Mouse (Mus musculus): ENCODE measurements around the gene Sun1. TPM values are rescaled to one million over a fixed set of nuclear protein-coding genes. Genes with fewer than 3 reads are reported as not detected.

Sun1 gene
- polyA plus RNA-seq, 1 experiment from 2014 or later, result 35.1 TPM

DNA sequence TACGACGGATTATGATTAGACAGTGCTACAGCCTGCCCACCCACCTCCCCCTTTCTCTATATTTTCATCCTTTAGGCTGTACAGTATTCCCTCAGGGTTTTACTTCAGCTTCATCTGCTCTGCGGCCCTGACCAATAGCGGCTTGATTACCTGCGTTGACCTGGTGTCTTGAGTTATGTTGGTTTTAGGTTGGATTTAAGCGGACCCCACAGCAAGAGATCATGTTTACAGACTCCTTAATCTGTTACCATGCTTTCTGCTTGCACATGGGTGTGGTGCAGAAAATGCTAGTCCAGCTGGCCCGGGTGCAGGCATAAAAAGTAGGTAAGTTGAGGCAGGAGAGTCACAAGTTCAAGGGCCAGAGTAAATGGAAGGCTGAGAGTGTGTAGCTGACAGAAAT, 50.8 kb downstream of the Sun1 start:
- no peak for DNase-seq (ENCODE audit: low spot score)
- no peak overlapping the region for H3K4me2 ChIP-seq (replicated peaks; ENCODE audit: low read depth, low read length)
- H3K27ac ChIP-seq (ENCODE audit: low read length), result peak overlapping the region; percentile 47; the same call in 1 of the 2 replicates
- ATAC-seq, result no peak
- no peak overlapping the region for H3K4me3 ChIP-seq (ENCODE audit: low read depth, low read length)
- H3K4me1 ChIP-seq (ENCODE audit: insufficient read depth, low read depth, low read length), result peaks cover 28% of the 10 kb centered on the region
- peaks cover 22% of the 10 kb centered on the region; the same call in 1 of the 2 replicates for H3K36me3 ChIP-seq (ENCODE audit: insufficient read depth, low read length)
- no peaks in the 10 kb centered on the region for H3K9me3 ChIP-seq (ENCODE audit: low read length)
- H3K27me3 ChIP-seq (replicated peaks; ENCODE audit: insufficient read depth, low read length), result no peaks in the 10 kb centered on the region
- 82% methylated on average over 7 of the region's 7 CpGs for WGBS
- H3K9ac ChIP-seq (replicated peaks; ENCODE audit: low read depth), result peak overlapping the region; percentile 19
- TF ChIP-seq EP300 (IDR thresholded peaks at IDR 0.05), result no peak
- no peak for TF ChIP-seq CTCF (IDR thresholded peaks at IDR 0.05)

DNA sequence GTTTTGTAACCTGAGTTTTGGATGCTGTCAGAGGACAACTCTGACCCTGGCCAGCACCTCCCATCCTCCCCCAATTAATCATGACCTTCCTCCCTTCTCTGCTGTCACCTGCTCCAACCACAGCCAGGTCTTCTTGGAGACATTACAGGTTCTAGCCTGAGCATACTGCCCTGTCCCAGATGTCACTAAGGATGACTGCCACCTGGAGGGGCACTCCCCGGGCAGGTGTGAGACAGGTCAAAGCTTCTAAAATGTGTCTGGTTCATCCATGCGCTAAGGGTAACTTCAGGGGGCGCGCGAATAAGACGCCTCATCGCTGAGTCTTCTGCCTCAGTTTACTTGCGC, 51.3 kb downstream of the Sun1 start:
- Histone ChIP-seq H3K27me3 (replicated peaks; ENCODE audit: insufficient read depth, low read length) (no peaks in the 10 kb centered on the region), H3K36me3 (ENCODE audit: insufficient read depth, low read length) (peaks cover 17% of the 10 kb centered on the region; the same call in 1 of the 2 replicates), H3K9ac (replicated peaks; ENCODE audit: low read depth) (peak overlapping the region; percentile 19), H3K4me1 (ENCODE audit: insufficient read depth, low read depth, low read length) (peaks cover 28% of the 10 kb centered on the region), H3K4me2 (replicated peaks; ENCODE audit: low read depth, low read length) (peak overlapping the region; percentile 79), H3K27ac (ENCODE audit: low read length) (peak overlapping the region; percentile 47; the same call in 1 of the 2 replicates), H3K9me3 (ENCODE audit: low read length) (no peaks in the 10 kb centered on the region), H3K4me3 (ENCODE audit: low read depth, low read length) (peak overlapping the region; percentile 79)
- TF ChIP-seq CTCF (IDR thresholded peaks at IDR 0.05), result peak; percentile 46
- TF ChIP-seq EP300 (IDR thresholded peaks at IDR 0.05), result no peak
- ATAC-seq, result peak; percentile 1; the same call in 1 of the 2 replicates
- no peak for DNase-seq (ENCODE audit: low spot score)
- WGBS, result 0% methylated on average over 8 of the region's 8 CpGs

DNA sequence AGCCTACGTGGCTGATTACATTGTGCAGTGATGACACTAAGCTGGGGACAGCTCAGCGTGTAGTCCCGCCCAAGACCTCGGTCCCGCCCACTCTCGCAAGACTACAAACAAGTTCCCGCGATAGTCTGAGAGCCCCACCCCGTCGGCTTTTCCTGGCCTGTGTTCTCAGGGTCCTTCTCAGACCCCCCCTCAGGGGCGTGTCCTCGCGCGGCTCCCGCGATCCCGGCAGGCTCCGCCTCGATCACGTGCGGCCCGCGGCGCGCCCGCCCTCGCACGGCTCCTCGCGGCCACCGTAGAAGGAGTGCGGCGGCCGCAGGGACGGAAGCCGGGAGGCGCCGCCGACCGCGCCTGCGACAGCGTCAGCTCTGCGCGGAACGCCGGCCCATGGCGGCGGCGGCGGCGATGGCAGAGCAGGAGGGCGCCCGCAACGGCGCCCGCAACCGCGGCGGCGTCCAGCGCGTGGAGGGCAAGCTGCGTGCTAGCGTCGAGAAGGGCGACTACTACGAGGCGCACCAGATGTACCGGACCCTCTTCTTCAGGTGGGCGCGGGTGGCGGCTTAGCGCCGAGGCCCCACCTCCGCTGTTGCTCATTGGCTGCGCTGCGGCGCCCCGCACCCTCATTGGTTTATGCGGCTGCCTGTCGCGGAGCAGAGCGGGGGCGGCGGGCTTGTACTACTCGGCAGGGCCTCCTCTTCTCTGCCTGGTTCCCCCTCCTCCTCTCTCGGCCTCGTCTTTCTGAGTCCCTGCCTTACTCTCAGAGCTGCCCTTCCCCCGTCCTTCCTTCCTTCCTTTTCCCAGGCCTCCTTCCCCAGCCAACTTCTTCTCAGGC, 51.9 kb downstream of the Sun1 start, which contains the start of gene Get4:
Gene Get4, plus strand, starts transcription at position 244 of the 829 bp plus-strand sequence.
- Histone ChIP-seq H3K36me3 (ENCODE audit: insufficient read depth, low read length) (peaks cover 12% of the 10 kb centered on the region; the same call in 1 of the 2 replicates), H3K4me3 (ENCODE audit: low read depth, low read length) (peak within 1 kb of the TSS; percentile 79), H3K4me2 (replicated peaks; ENCODE audit: low read depth, low read length) (peak within 1 kb of the TSS; percentile 79), H3K9me3 (ENCODE audit: low read length) (no peaks in the 10 kb centered on the region), H3K9ac (replicated peaks; ENCODE audit: low read depth) (peak within 1 kb of the TSS; percentile 70), H3K4me1 (ENCODE audit: insufficient read depth, low read depth, low read length) (peaks cover 31% of the 10 kb centered on the region), H3K27me3 (replicated peaks; ENCODE audit: insufficient read depth, low read length) (no peaks in the 10 kb centered on the region), H3K27ac (ENCODE audit: low read length) (peak within 1 kb of the TSS; percentile 95)
- DNase-seq (ENCODE audit: low spot score) (peak; percentile 100), ATAC-seq (peak; percentile 93)
- under 1% methylated on average over 54 of the region's 90 CpGs for WGBS
- TF ChIP-seq CTCF (IDR thresholded peaks at IDR 0.05) (no peak), EP300 (IDR thresholded peaks at IDR 0.05) (peak; percentile 81)

DNA sequence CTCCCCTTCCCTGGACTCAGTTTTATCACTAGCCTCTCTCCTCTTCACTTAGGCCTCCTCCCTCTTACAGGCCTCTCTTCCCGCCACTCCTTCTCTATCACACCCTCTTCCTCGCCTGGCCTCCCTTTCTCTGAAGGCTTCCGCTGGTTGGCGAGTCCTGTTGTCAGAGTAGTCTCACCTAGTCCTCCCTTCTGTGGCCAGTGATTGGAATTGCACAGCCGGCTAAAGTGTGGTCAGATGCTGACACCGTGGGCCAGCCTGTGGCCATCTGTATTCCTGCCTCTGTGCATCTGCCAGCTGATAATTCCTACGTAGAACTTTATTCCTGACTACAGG, 52.4 kb downstream of the Sun1 start:
- no peak for TF ChIP-seq EP300 (IDR thresholded peaks at IDR 0.05)
- peak; percentile 10 for TF ChIP-seq CTCF (IDR thresholded peaks at IDR 0.05)
- Histone ChIP-seq H3K4me2 (replicated peaks; ENCODE audit: low read depth, low read length) (peak overlapping the region; percentile 79), H3K9ac (replicated peaks; ENCODE audit: low read depth) (peak overlapping the region; percentile 70), H3K4me1 (ENCODE audit: insufficient read depth, low read depth, low read length) (peaks cover 32% of the 10 kb centered on the region), H3K27ac (ENCODE audit: low read length) (peak overlapping the region; percentile 95), H3K9me3 (ENCODE audit: low read length) (no peaks in the 10 kb centered on the region), H3K27me3 (replicated peaks; ENCODE audit: insufficient read depth, low read length) (no peaks in the 10 kb centered on the region), H3K4me3 (ENCODE audit: low read depth, low read length) (peak overlapping the region; percentile 79), H3K36me3 (ENCODE audit: insufficient read depth, low read length) (peaks cover 6% of the 10 kb centered on the region; the same call in 1 of the 2 replicates)
- WGBS, result 0% methylated on average over 7 of the region's 7 CpGs
- no peak for DNase-seq (ENCODE audit: low spot score)
- peak; percentile 12 for ATAC-seq

DNA sequence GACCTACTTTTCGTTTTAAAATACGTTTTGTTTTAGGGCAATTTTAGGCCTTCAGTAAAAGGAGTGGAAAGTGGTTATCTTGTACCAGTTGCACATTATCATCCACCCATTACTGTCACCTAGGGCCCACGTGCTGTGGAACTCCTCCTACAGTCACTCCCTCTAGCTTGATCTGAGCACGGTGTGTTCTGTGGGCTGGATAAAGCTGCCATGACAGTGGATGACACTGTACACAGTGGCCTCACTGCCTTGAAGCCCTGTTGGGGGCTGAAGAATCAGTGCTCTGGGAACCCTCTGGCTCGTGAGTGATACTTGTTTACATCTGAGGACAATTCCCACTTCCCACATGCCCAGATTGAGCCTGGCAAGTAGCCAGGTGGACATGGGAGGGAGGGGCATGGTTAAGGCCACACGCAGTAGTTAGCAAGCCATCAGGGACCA, 52.9 kb downstream of the Sun1 start:
- Histone ChIP-seq H3K27ac (ENCODE audit: low read length) (peak overlapping the region; percentile 95), H3K36me3 (ENCODE audit: insufficient read depth, low read length) (peaks cover 1% of the 10 kb centered on the region; the same call in 1 of the 2 replicates), H3K4me1 (ENCODE audit: insufficient read depth, low read depth, low read length) (peaks cover 32% of the 10 kb centered on the region), H3K9me3 (ENCODE audit: low read length) (no peaks in the 10 kb centered on the region), H3K4me3 (ENCODE audit: low read depth, low read length) (peak overlapping the region; percentile 79), H3K27me3 (replicated peaks; ENCODE audit: insufficient read depth, low read length) (no peaks in the 10 kb centered on the region), H3K4me2 (replicated peaks; ENCODE audit: low read depth, low read length) (peak overlapping the region; percentile 79), H3K9ac (replicated peaks; ENCODE audit: low read depth) (peak overlapping the region; percentile 70)
- peak; percentile 67 for DNase-seq (ENCODE audit: low spot score)
- ATAC-seq, result peak; percentile 15
- TF ChIP-seq EP300 (IDR thresholded peaks at IDR 0.05) (no peak), CTCF (IDR thresholded peaks at IDR 0.05) (no peak)
- WGBS, result 2% methylated on average over 6 of the region's 6 CpGs

DNA sequence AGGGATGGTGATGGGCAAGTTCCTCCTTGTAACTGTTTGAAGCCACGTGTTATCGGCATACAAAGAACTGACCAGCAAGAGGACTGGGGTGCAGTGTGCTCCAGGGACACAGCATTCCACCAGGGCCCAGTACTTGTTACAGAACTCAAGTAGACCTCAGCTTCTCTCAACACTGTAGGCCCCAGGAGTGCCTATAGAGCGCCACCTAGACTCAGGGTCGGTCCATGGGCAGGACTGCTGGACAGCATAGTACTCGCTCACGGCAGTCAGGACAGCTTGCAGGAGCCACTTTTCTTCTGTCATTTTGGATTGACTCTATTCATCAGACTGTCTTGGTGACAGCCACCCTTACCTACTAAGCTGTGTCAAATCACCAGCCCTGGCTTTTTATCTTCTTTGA, 54.5 kb downstream of the Sun1 start:
- TF ChIP-seq CTCF (IDR thresholded peaks at IDR 0.05), result peak; percentile 53
- TF ChIP-seq EP300 (IDR thresholded peaks at IDR 0.05), result no peak
- peak; percentile 37 for DNase-seq (ENCODE audit: low spot score)
- no peak overlapping the region for H3K4me2 ChIP-seq (replicated peaks; ENCODE audit: low read depth, low read length)
- no peak overlapping the region for H3K9ac ChIP-seq (replicated peaks; ENCODE audit: low read depth)
- no peak for ATAC-seq
- H3K4me1 ChIP-seq (ENCODE audit: insufficient read depth, low read depth, low read length), result peaks cover 38% of the 10 kb centered on the region
- H3K36me3 ChIP-seq (ENCODE audit: insufficient read depth, low read length), result no peaks in the 10 kb centered on the region; the same call in 1 of the 2 replicates
- 69% methylated on average over 6 of the region's 6 CpGs for WGBS
- no peaks in the 10 kb centered on the region for H3K9me3 ChIP-seq (ENCODE audit: low read length)
- no peak overlapping the region for H3K4me3 ChIP-seq (ENCODE audit: low read depth, low read length)
- H3K27ac ChIP-seq (ENCODE audit: low read length), result peak overlapping the region; percentile 27; the same call in 1 of the 2 replicates
- no peaks in the 10 kb centered on the region for H3K27me3 ChIP-seq (replicated peaks; ENCODE audit: insufficient read depth, low read length)
